Mouse (Mus musculus) lung, postnatal 0 days (tissue): ENCODE measurements around the gene Rnft2. TPM values are rescaled to one million over a fixed set of nuclear protein-coding genes. Genes with fewer than 3 reads are reported as not detected.

Experiments
- ATAC-seq: fragments of 200-750 bp; cut with Nextera tagmentation; 2 replicates; pipeline ENCODE4 v1.8.0; 2017; ENCODE audit warnings: moderate library complexity
- DNase-seq: peaks from one replicate; pipeline ENCODE4 v3.0.0-alpha.2; 2016; ENCODE audit warnings: low spot score
- H3K27ac ChIP-seq: fragments of 300-500 bp; sonication (generic); 2 replicates; pipeline ENCODE4 v1.5.1; 2014; ENCODE audit warnings: antibody characterized with exemption, mild to moderate bottlenecking, low read length, mixed read lengths
- H3K27me3 ChIP-seq: fragments of 300-500 bp; sonication (generic); replicated peaks from 2 replicates; pipeline ENCODE4 v1.6.1; 2014; ENCODE audit warnings: low read length, mixed read lengths; ENCODE audit not compliant: insufficient read depth
- H3K36me3 ChIP-seq: fragments of 300-500 bp; sonication (generic); 2 replicates; pipeline ENCODE4 v1.6.1; 2014; ENCODE audit warnings: low read length, mixed read lengths; ENCODE audit not compliant: insufficient read depth
- H3K4me1 ChIP-seq: fragments of 300-500 bp; sonication (generic); 2 replicates; pipeline ENCODE4 v1.6.1; 2014; ENCODE audit warnings: antibody characterized with exemption, low read depth, low read length, mixed read lengths; ENCODE audit not compliant: insufficient read depth
- H3K4me2 ChIP-seq: fragments of 300-500 bp; sonication (generic); replicated peaks from 2 replicates; pipeline ENCODE4 v1.6.1; 2014; ENCODE audit warnings: low read depth, mild to moderate bottlenecking, low read length, moderate library complexity, mixed read lengths
- H3K4me3 ChIP-seq: fragments of 300-500 bp; sonication (generic); 2 replicates; pipeline ENCODE4 v1.5.1; 2014; ENCODE audit warnings: low read depth, low read length
- H3K9ac ChIP-seq: fragments of 300-500 bp; sonication (generic); replicated peaks from 2 replicates; pipeline ENCODE4 v1.6.1; 2014; ENCODE audit warnings: low read depth, mild to moderate bottlenecking
- H3K9me3 ChIP-seq: fragments of 300-500 bp; sonication (generic); 2 replicates; pipeline ENCODE4 v1.6.1; 2016; ENCODE audit warnings: low read length, mixed read lengths
- CTCF ChIP-seq: IDR thresholded peaks from 2 replicates; pipeline ENCODE4 v1.5.1; 2016; ENCODE audit warnings: antibody characterized with exemption, mild to moderate bottlenecking
- EP300 ChIP-seq: IDR thresholded peaks from 2 replicates; pipeline ENCODE4 v1.6.1; 2016; ENCODE audit warnings: antibody characterized with exemption, mild to moderate bottlenecking, control low read depth
- WGBS: fragments of 180-500 bp; shearing (Covaris S2); extraction: QIAGEN DNeasy Blood & Tissue Kit; methylation state at CpG from one replicate; pipeline ENCODE4 v1.1.7; 2014; 5-methylcytosine and 5-hydroxymethylcytosine counted together
- polyA plus RNA-seq: library from polyadenylated mRNA; unstranded; fragments of >200 nt; fragmentation: Nextera tagmentation; extraction: Ambion mirVana; gene quantifications from 2 replicates; pipeline ENCODE4 v1.2.1, GENCODE M21; 2015

The Rnft2 gene
- polyA plus RNA-seq, 1 experiment from 2014 or later, result 0.14 TPM

DNA sequence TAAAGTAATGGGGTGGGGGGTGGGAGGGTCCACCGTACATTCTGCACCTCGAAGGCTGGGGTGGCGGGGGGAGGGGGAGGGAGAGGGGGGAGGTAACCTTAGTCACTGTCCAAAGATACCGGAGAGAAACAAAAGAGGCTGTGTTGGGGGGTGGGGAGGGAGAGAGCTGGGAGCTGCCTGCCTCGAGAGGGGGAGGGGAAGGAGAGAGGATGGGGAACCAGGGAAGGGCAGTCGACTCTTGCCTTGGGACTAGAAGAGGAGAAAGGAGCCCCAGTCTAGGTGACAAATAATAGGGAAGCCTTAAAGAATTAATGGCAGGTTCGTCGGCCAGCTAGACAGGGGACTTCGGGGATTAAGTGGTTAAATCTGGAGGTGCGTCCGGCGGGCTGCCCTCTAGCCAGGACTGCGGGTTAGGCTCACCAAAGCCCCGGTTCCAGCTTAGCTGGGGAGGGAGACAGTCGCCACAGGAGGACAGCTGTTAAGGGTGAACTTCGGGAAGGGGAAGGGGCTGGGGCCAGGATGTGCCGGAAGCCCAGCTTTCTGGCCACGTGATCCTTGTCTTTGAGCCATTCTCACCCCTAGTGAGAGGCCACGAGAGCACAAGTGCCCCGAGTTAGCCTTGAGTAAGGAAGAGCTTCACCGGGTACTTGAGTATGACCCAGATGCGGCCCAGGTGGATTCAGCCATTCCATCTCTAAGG is 70.5 kb downstream of the Rnft2 start:
- H3K4me3 ChIP-seq, result no peak overlapping the region
- no peaks in the 10 kb centered on the region for H3K4me1 ChIP-seq
- no peak overlapping the region for H3K9ac ChIP-seq
- TF ChIP-seq CTCF, result no peak
- TF ChIP-seq EP300, result no peak
- H3K9me3 ChIP-seq, result no peaks in the 10 kb centered on the region; the same call in 1 of the 2 replicates
- no peak for DNase-seq
- peaks cover 37% of the 10 kb centered on the region for H3K27me3 ChIP-seq
- H3K36me3 ChIP-seq, result no peaks in the 10 kb centered on the region
- no peak for ATAC-seq
- H3K4me2 ChIP-seq, result no peak overlapping the region; the same call in 1 of the 2 replicates
- WGBS, result 1% methylated on average over 20 of the region's 22 CpGs
- H3K27ac ChIP-seq, result no peak overlapping the region

DNA sequence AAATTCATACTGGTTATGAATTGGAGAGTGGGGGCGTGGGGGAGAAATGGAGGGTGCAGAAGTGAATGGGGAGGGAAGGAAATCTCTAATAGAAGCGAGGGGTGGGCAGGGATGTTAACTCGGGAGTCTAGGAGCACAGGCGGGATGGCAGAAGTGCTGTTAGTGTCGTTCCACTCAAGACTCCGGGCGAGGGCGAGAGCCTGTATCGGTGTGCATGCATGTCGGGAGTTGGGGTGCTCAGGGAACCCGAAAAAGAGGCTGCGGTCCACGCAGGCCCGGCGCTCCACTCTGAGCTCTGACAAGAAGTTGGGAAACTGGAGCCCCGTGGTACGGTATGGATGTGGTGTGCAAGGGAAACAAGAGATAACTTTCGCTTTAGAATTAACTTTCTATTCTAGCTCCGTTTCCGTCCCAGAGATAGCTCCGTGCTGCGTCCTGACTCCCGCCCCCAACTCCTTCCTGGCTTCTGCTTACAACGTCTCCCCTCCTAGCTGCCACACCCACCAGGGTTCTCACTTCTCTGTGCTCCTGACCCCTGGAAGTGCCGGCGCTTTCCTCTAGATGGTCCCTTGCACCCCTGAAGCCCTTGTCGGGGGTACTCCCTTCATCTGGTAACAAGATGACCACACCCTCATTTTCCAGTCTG is 72.7 kb downstream of the Rnft2 start:
- H3K4me2 ChIP-seq, result peak overlapping the region; percentile 65
- DNase-seq, result no peak
- H3K9me3 ChIP-seq, result no peaks in the 10 kb centered on the region; the same call in 1 of the 2 replicates
- no peak for ATAC-seq
- H3K27me3 ChIP-seq, result peaks cover 56% of the 10 kb centered on the region
- no peak for TF ChIP-seq EP300
- no peak for TF ChIP-seq CTCF
- H3K9ac ChIP-seq, result no peak overlapping the region
- under 1% methylated on average over 25 of the region's 27 CpGs for WGBS
- no peaks in the 10 kb centered on the region for H3K36me3 ChIP-seq
- peak overlapping the region; percentile 46 for H3K4me3 ChIP-seq
- no peaks in the 10 kb centered on the region for H3K4me1 ChIP-seq
- no peak overlapping the region for H3K27ac ChIP-seq

DNA sequence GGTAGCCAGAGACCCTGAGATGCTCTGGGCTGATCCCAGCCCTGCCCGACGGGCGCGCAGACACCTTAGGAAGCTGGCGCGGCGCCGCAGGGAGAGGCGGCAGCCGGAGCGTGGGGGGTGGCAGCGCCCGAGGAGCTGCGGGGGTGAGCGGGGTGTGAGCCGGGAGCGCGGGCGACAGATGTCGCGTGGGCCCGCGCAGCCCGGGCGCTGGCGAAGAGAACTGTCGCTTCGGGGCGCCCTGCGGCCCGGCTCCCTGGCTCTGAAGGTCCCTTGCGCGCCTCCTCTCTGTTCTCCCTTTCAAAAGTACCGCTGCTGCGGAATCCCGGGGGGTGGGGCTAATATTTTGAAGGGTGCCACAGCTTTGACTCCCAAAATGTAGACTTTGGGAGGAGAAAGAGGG is 73.3 kb downstream of the Rnft2 start:
- ATAC-seq (no peak), DNase-seq (no peak)
- TF ChIP-seq EP300 (no peak), CTCF (no peak)
- Histone ChIP-seq H3K9me3 (no peaks in the 10 kb centered on the region; the same call in 1 of the 2 replicates), H3K9ac (no peak overlapping the region), H3K27ac (no peak overlapping the region), H3K27me3 (peaks cover 56% of the 10 kb centered on the region), H3K4me1 (no peaks in the 10 kb centered on the region), H3K4me2 (peak overlapping the region; percentile 65), H3K36me3 (no peaks in the 10 kb centered on the region), H3K4me3 (peak overlapping the region; percentile 46)
- WGBS, result under 1% methylated on average over 36 of the region's 36 CpGs

DNA sequence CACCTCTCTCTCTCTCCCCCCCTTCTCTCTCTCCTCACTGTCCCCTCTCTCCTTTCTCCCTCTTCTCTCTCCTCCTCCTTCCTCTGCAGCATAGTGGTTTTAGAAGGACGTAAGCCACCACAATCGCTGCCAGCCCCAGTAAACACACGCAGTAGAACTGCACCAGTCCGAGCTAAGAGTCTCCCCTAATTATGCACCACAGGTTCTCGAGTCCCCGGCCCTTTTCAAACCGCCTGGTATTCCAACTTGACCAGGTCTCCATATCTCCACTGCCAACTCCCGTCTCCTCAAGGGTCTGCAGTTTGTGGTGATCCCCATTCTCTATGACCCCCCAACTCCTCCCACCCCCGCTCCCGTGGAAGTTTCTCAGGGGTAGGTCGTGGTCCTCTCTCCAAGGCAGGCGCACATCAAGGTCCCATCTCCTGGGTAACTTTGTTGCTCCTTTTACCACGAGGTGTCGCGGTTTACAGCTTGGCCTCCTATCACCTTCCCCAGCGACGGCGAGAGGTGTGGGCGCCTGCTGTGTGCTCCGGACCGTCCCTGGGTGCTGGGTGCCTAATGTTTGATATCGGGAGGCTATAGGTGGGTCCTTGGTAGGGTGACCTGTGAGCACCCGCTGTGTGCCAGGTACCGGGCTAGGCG is 73.9 kb downstream of the Rnft2 start:
- 4% methylated on average over 25 of the region's 25 CpGs for WGBS
- H3K27ac ChIP-seq, result no peak overlapping the region
- no peak overlapping the region for H3K9ac ChIP-seq
- H3K27me3 ChIP-seq, result peaks cover 56% of the 10 kb centered on the region
- no peaks in the 10 kb centered on the region for H3K36me3 ChIP-seq
- peak overlapping the region; percentile 46 for H3K4me3 ChIP-seq
- H3K4me1 ChIP-seq, result no peaks in the 10 kb centered on the region
- peak overlapping the region; percentile 65; the same call in 1 of the 2 replicates for H3K4me2 ChIP-seq
- no peaks in the 10 kb centered on the region; the same call in 1 of the 2 replicates for H3K9me3 ChIP-seq
- no peak for DNase-seq
- no peak for ATAC-seq
- TF ChIP-seq EP300 (no peak), CTCF (peak; percentile 54)

DNA sequence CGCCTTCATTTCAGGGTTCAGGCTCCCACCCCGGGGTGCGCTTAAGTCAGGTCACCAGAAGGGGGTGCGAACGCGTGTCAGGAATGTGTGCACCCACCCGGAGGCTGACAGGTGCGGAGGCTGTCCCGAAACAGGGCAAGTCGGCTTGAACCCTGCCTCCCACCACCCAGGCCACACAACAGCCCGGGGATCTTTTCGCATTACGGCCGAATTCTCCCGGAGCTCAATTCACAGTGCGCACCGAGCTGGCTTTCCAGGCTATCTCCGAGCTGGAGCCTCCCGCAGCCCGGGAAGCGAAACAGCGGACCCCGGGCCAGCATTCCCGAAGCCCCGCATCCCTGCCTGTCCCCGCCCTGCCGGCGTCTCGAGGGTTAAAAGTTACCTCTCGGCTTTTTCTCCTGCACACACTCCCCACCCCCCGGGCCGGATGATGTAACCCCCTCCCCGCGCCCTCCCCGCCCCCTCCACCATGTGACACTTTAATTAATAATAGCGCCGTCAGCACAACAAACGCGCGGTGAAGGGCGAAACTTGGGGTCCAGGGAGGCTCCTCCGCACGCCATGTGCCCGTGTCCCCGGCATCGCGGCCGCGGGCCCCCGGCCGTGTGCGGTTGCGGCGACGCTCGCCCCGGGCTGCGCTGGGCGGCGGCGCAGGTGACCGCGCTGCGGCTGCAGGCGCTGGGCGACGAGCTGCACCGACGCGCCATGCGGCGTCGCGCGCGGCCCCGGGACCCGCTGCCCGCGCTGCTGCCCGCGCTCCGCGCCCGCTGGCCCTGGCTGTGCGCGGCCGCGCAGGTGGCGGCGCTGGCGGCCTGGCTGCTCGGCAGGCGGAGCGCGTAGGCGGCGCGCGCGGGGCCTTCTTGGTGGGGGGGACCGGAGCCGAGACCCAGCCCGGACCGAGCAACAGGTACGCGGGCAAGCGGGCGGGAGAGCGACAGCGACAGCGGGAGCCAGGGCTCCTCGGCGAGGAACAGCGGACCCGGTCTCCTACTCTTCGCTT is 75.4 kb downstream of the Rnft2 start:
- Histone ChIP-seq H3K4me3 (peak overlapping the region; percentile 47), H3K4me2 (peak overlapping the region; percentile 83), H3K36me3 (no peaks in the 10 kb centered on the region), H3K27me3 (peaks cover 47% of the 10 kb centered on the region), H3K9ac (no peak overlapping the region), H3K9me3 (no peaks in the 10 kb centered on the region), H3K4me1 (no peaks in the 10 kb centered on the region), H3K27ac (no peak overlapping the region)
- WGBS, result under 1% methylated on average over 80 of the region's 117 CpGs
- peak; percentile 17 for TF ChIP-seq CTCF
- no peak for TF ChIP-seq EP300
- peak; percentile 37 for ATAC-seq
- DNase-seq, result no peak
